Mouse (Mus musculus): Measurements from ENCODE around the gene Rnf180. TPM values are rescaled to one million over a fixed set of nuclear protein-coding genes. Genes with fewer than 3 reads are reported as not detected.

Gene Rnf180
- not detected for total RNA-seq (2023)

DNA sequence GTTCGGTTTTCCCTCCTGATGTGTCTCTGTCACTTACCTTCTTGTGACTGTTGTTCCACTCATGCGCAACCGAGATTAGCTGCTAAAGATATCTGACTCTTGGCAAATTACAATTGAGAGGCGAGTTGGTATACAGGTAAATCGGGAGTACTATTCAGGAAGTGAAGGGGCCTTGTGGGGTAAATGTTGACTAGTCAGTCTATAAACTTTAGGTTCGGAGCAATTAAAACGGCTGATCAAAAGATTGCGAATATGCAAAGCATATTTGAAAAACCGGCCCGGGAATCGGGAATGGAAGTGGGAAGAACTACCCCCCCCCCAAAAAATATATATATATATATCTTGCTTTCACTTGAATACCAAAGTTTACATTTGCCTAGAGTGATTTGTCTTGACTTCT lies at the start of gene Rnf180:
Rnf180 (minus strand) TSS at position 101 of the 400 bp plus-strand sequence.

DNA sequence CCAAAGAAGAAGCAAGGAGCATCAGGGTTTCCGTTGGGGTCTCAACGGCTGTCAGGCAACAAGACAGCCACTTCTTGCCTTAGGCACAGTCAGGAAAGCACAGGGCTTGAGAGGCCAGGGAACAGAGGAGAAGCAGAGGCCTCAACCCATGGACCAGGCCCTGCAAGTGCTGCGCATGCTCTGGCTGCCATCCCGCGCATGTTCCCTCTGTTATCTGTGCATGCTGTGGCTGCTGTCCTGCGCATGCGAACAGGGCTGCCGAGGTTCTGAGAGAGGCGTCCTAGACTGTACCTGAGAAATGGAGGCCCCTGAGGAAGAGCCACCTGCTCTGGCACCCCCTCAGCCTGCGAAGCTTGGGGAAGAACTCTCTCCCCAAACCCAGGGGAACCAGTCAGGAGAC lies 212.8 kb downstream of the Rnf180 start, which contains the start of gene 4933425L06Rik:
4933425L06Rik (plus strand) TSS at position 261 of the 400 bp plus-strand sequence.

Other genes starting within 250 kb of the Rnf180 start
- not detected for gene Rgs7bp, start 239.9 kb downstream of the Rnf180 start, total RNA-seq (2023)
- gene 4933425L06Rik, start 212.7 kb downstream of the Rnf180 start, total RNA-seq (2023): not detected
- not detected for gene Htr1a, start 148.8 kb upstream of the Rnf180 start, total RNA-seq (2023)